Mouse (Mus musculus): ENCODE measurements around the gene Ccl2. TPM values are rescaled to one million over a fixed set of nuclear protein-coding genes. Genes with fewer than 3 reads are reported as not detected.

The Ccl2 gene
- total RNA-seq, 1 experiment from 2014 or later: 0.67 TPM

Other genes with a start within 250 kb of the Ccl2 start
- gene 5530401A14Rik, start 174.9 kb upstream of the Ccl2 start, total RNA-seq (2021): 0.12 TPM in 1 of 2 replicates, not detected in the other
- 1.6 and 1.9 TPM in 2 replicates for gene Asic2, start 67.1 kb upstream of the Ccl2 start, total RNA-seq (2021)
- gene Gm17268, start 3.0 kb downstream of the Ccl2 start, total RNA-seq (2021): not detected in 2 replicates
- 0.43 and 1.2 TPM in 2 replicates for gene Ccl7, start 10.1 kb downstream of the Ccl2 start, total RNA-seq (2021)
- 1.3 and 5.0 TPM in 2 replicates for gene Ccl11, start 22.3 kb downstream of the Ccl2 start, total RNA-seq (2021)
- gene Ccl12, start 66.3 kb downstream of the Ccl2 start, total RNA-seq (2021): not detected in 2 replicates
- not detected in 2 replicates for gene Ccl8, start 79.6 kb downstream of the Ccl2 start, total RNA-seq (2021)